Comparison of ENCODE assay signal across 9 mouse cellular contexts in the genomic region with DNA sequence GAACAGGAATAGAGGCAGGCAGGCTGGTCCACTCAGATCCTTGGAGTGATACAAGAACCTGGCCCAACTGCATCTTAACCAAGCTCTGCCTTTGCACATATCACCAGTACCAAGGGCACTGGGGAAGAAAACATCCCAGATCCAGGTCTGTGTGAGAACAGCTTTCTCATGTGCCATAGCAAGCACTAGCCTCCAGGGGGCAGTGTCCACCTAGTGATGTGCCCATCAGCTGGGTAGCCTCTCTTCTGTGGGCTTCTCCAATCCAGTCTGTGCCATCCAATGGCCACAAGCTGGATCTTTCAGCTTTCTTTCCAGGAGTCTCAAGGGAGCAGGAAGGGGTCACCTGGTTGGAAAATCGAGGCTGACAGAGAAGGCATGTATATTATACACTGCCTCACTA. TPM values are rescaled to one million over a fixed set of nuclear protein-coding genes. Genes with fewer than 3 reads are reported as not detected.
DNase-seq lines count a peak whose midpoint lies in the region; ATAC-seq and TF ChIP-seq lines count a peak whose summit lies in the region.
"Had no signal": no experiment of that assay in that cellular context is flagged by ENCODE, and none has a peak within 500 bp of the region (broad histone marks: within the 10 kb centered on the region; RNA-seq: fewer than 3 reads in every experiment).

No protein-coding gene starts in this region.

- intact Hi-C loops in heart, postnatal 25 days (cut with DNase I), result loop anchor here (2.0 to 5.0 kb wide), 2 partner anchors 52 to 92 kb away; no protein-coding TSS in a partner anchor
- intact Hi-C loops in left cerebral cortex, postnatal 14 days (cut with DNase I), result no loop called here

- H3K27me3 ChIP-seq in hindbrain, postnatal 0 days (ENCODE audit: insufficient read depth, low read length), result no peaks in the 10 kb centered on the region
- no peaks in the 10 kb centered on the region for H3K27me3 ChIP-seq in midbrain, embryonic 11.5 days (ENCODE audit: control insufficient read depth, insufficient read depth, low read length)
- H3K27me3 ChIP-seq: limb, embryonic 15.5 days had no signal

- no peak overlapping the region for H3K27ac ChIP-seq in bone marrow macrophage, adult 2 months (ENCODE audit: insufficient read depth, low read depth, low read length)
- no peak overlapping the region for H3K27ac ChIP-seq in hindbrain, postnatal 0 days
- no peak overlapping the region for H3K27ac ChIP-seq in midbrain, embryonic 11.5 days (ENCODE audit: low read depth, low read length)
- H3K27ac ChIP-seq: limb, embryonic 15.5 days had no signal

- H3K4me1 ChIP-seq in bone marrow macrophage, adult 2 months (ENCODE audit: control insufficient read depth, insufficient read depth, low read length), result no peaks in the 10 kb centered on the region
- no peaks in the 10 kb centered on the region for H3K4me1 ChIP-seq in hindbrain, postnatal 0 days (ENCODE audit: insufficient read depth, low read length)
- no peaks in the 10 kb centered on the region for H3K4me1 ChIP-seq in midbrain, embryonic 11.5 days (ENCODE audit: control insufficient read depth, insufficient read depth, low read length)

- peak; percentile 36 to 72 for DNase-seq in heart, adult 18-20 months
- DNase-seq in heart, postnatal 25 days (ENCODE audit: low spot score), result no peak
- peak; percentile 79 for DNase-seq in hindbrain, postnatal 0 days (ENCODE audit: low spot score)
- peak; percentile 54 to 66 for DNase-seq in left cerebral cortex, postnatal 14 days (ENCODE audit: low spot score in 2 of 2)
- peak; percentile 96 for DNase-seq in midbrain, embryonic 11.5 days (ENCODE audit: low spot score, missing footprints)
- DNase-seq in spleen, adult 12 weeks (ENCODE audit: low spot score), result peak; percentile 34

- no peak overlapping the region for H3K4me2 ChIP-seq in hindbrain, postnatal 0 days (ENCODE audit: low read depth, low read length)
- H3K4me2 ChIP-seq in midbrain, embryonic 11.5 days, result no peak overlapping the region
- H3K4me2 ChIP-seq: limb, embryonic 15.5 days had no signal

- peak; percentile 78 for TF ChIP-seq CTCF in bone marrow macrophage, adult 2 months (IDR thresholded peaks at IDR 0.05; ENCODE audit: low read depth, low read length)
- peak; percentile 92 for TF ChIP-seq CTCF in hindbrain, postnatal 0 days (IDR thresholded peaks at IDR 0.05; ENCODE audit: low read depth)

- TF ChIP-seq POLR2A in bone marrow macrophage, adult 2 months (IDR thresholded peaks at IDR 0.05; ENCODE audit: borderline replicate concordance, low read depth, low read length), result no peak

- no peak overlapping the region for H3K9ac ChIP-seq in hindbrain, postnatal 0 days (replicated peaks; ENCODE audit: low read length)
- no peak overlapping the region for H3K9ac ChIP-seq in midbrain, embryonic 11.5 days (ENCODE audit: low read length)
- H3K9ac ChIP-seq: limb, embryonic 15.5 days had no signal

- WGBS in hindbrain, postnatal 0 days, result 0% methylated on average over 1 of the region's 1 CpGs
- WGBS in midbrain, embryonic 11.5 days, result 3% methylated on average over 1 of the region's 1 CpGs

- H3K9me3 ChIP-seq in hindbrain, postnatal 0 days (ENCODE audit: low read length), result no peaks in the 10 kb centered on the region
- no peaks in the 10 kb centered on the region for H3K9me3 ChIP-seq in midbrain, embryonic 11.5 days (ENCODE audit: control insufficient read depth, low read length)
- H3K9me3 ChIP-seq: limb, embryonic 15.5 days had no signal

- ATAC-seq in erythroid progenitor cell, adult 5-6 weeks (replicated peaks; ENCODE audit: low FRiP score, poor library complexity, severe bottlenecking), result peak; percentile 81
- ATAC-seq in hindbrain, postnatal 0 days, result peak; percentile 79
- ATAC-seq in midbrain, embryonic 11.5 days (ENCODE audit: low FRiP score), result peak; percentile 62; the same call in 1 of the 2 replicates

- H3K4me3 ChIP-seq in bone marrow macrophage, adult 2 months (ENCODE audit: insufficient read depth, low read length), result no peak overlapping the region
- no peak overlapping the region for H3K4me3 ChIP-seq in hindbrain, postnatal 0 days (ENCODE audit: low read length)
- H3K4me3 ChIP-seq in midbrain, embryonic 11.5 days (ENCODE audit: low read depth, low read length), result no peak overlapping the region
- H3K4me3 ChIP-seq: limb, embryonic 15.5 days had no signal

- H3K36me3 ChIP-seq in hindbrain, postnatal 0 days (ENCODE audit: insufficient read depth, low read length), result no peaks in the 10 kb centered on the region
- no peaks in the 10 kb centered on the region for H3K36me3 ChIP-seq in midbrain, embryonic 11.5 days (ENCODE audit: control insufficient read depth, insufficient read depth, low read length)
- H3K36me3 ChIP-seq: limb, embryonic 15.5 days had no signal

RNA-seq across cellular contexts. Expression of gene Gm13547, which starts 5.7 kb away (rescaled TPM):
- not detected for total RNA-seq in heart, adult 18-20 months (2021)
- total RNA-seq in heart, postnatal 25 days (2021), result not detected
- 1.1 TPM in 1 of 2 replicates, not detected in the other for polyA plus RNA-seq in bone marrow macrophage, adult 2 months (2012; ENCODE audit: insufficient read depth, insufficient read length, missing spikeins)
- not detected in 2 replicates for total RNA-seq in erythroid progenitor cell, adult 5-6 weeks (2015; ENCODE audit: low replicate concordance)
- total RNA-seq in erythroid progenitor cell, adult 5-6 weeks (2017; ENCODE audit: low replicate concordance), result not detected in 2 replicates
- total RNA-seq in hindbrain, postnatal 0 days (2014; rRNA removed), result not detected in 2 replicates
- 0.48 and 0.59 TPM in 2 replicates for polyA plus RNA-seq in hindbrain, postnatal 0 days (2015; fragmentation: Nextera tagmentation; extraction: Ambion mirVana)
- total RNA-seq in left cerebral cortex, postnatal 14 days (2021), result not detected
- polyA plus RNA-seq in midbrain, embryonic 11.5 days (2014; fragmentation: Nextera tagmentation; extraction: Ambion mirVana), result not detected in 2 replicates

RNA-seq across cellular contexts. Expression of gene Gm13420, which starts 13.3 kb away (rescaled TPM):
- total RNA-seq in heart, adult 18-20 months (2021), result not detected
- total RNA-seq in heart, postnatal 25 days (2021), result not detected
- polyA plus RNA-seq in bone marrow macrophage, adult 2 months (2012; ENCODE audit: insufficient read depth, insufficient read length, missing spikeins), result not detected in 2 replicates
- total RNA-seq in erythroid progenitor cell, adult 5-6 weeks (2015; ENCODE audit: low replicate concordance), result not detected in 2 replicates
- not detected in 2 replicates for total RNA-seq in erythroid progenitor cell, adult 5-6 weeks (2017; ENCODE audit: low replicate concordance)
- total RNA-seq in hindbrain, postnatal 0 days (2014; rRNA removed), result 2.6 TPM in 1 of 2 replicates, not detected in the other
- polyA plus RNA-seq in hindbrain, postnatal 0 days (2015; fragmentation: Nextera tagmentation; extraction: Ambion mirVana), result 0.33 and 0.56 TPM in 2 replicates
- 1 to 10 TPM; 2.3 TPM for total RNA-seq in left cerebral cortex, postnatal 14 days (2021)
- not detected in 2 replicates for polyA plus RNA-seq in midbrain, embryonic 11.5 days (2014; fragmentation: Nextera tagmentation; extraction: Ambion mirVana)
- polyA plus RNA-seq: limb, embryonic 15.5 days had no signal

RNA-seq across cellular contexts. Expression of gene Coq4, which starts 22.5 kb away (rescaled TPM):
- total RNA-seq in heart, adult 18-20 months (2021), result 10 to 100 TPM; 16.8 to 18.9 TPM
- total RNA-seq in heart, postnatal 25 days (2021), result 10 to 100 TPM; 17.2 to 18.3 TPM
- 7.2 and 7.7 TPM in 2 replicates for polyA plus RNA-seq in bone marrow macrophage, adult 2 months (2012; ENCODE audit: insufficient read depth, insufficient read length, missing spikeins)
- total RNA-seq in erythroid progenitor cell, adult 5-6 weeks (2015; ENCODE audit: low replicate concordance), result 2.2 TPM in 1 of 2 replicates, not detected in the other
- total RNA-seq in erythroid progenitor cell, adult 5-6 weeks (2017; ENCODE audit: low replicate concordance), result 2.6 and 6.1 TPM in 2 replicates
- total RNA-seq in hindbrain, postnatal 0 days (2014; rRNA removed), result 52.0 and 58.2 TPM in 2 replicates
- polyA plus RNA-seq in hindbrain, postnatal 0 days (2015; fragmentation: Nextera tagmentation; extraction: Ambion mirVana), result 32.5 and 35.8 TPM in 2 replicates
- total RNA-seq in left cerebral cortex, postnatal 14 days (2021), result 10 to 100 TPM; 35.6 to 37.5 TPM
- polyA plus RNA-seq in midbrain, embryonic 11.5 days (2014; fragmentation: Nextera tagmentation; extraction: Ambion mirVana), result 32.1 and 35.3 TPM in 2 replicates

RNA-seq across cellular contexts. Expression of gene Trub2, which starts 23.5 kb away (rescaled TPM):
- total RNA-seq in heart, adult 18-20 months (2021), result 10 to 100 TPM; 31.6 to 42.1 TPM
- 10 to 100 TPM; 30.3 to 34.1 TPM for total RNA-seq in heart, postnatal 25 days (2021)
- polyA plus RNA-seq in bone marrow macrophage, adult 2 months (2012; ENCODE audit: insufficient read depth, insufficient read length, missing spikeins), result 18.0 and 19.0 TPM in 2 replicates
- total RNA-seq in erythroid progenitor cell, adult 5-6 weeks (2015; ENCODE audit: low replicate concordance), result 10.8 and 14.7 TPM in 2 replicates
- total RNA-seq in erythroid progenitor cell, adult 5-6 weeks (2017; ENCODE audit: low replicate concordance), result 17.4 and 27.7 TPM in 2 replicates
- total RNA-seq in hindbrain, postnatal 0 days (2014; rRNA removed), result 47.4 and 49.9 TPM in 2 replicates
- polyA plus RNA-seq in hindbrain, postnatal 0 days (2015; fragmentation: Nextera tagmentation; extraction: Ambion mirVana), result 32.5 and 34.2 TPM in 2 replicates
- total RNA-seq in left cerebral cortex, postnatal 14 days (2021), result 10 to 100 TPM; 47.9 to 51.2 TPM
- 25.9 and 29.1 TPM in 2 replicates for polyA plus RNA-seq in midbrain, embryonic 11.5 days (2014; fragmentation: Nextera tagmentation; extraction: Ambion mirVana)

RNA-seq across cellular contexts. Expression of gene Slc27a4, which starts 37.6 kb away (rescaled TPM):
- 10 to 100 TPM; 16.2 to 17.6 TPM for total RNA-seq in heart, adult 18-20 months (2021)
- 10 to 100 TPM; 17.9 to 18.7 TPM for total RNA-seq in heart, postnatal 25 days (2021)
- polyA plus RNA-seq in bone marrow macrophage, adult 2 months (2012; ENCODE audit: insufficient read depth, insufficient read length, missing spikeins), result 14.0 and 15.3 TPM in 2 replicates
- 2.5 and 4.6 TPM in 2 replicates for total RNA-seq in erythroid progenitor cell, adult 5-6 weeks (2015; ENCODE audit: low replicate concordance)
- 1.4 and 2.0 TPM in 2 replicates for total RNA-seq in erythroid progenitor cell, adult 5-6 weeks (2017; ENCODE audit: low replicate concordance)
- total RNA-seq in hindbrain, postnatal 0 days (2014; rRNA removed), result 139 TPM in 2 replicates
- polyA plus RNA-seq in hindbrain, postnatal 0 days (2015; fragmentation: Nextera tagmentation; extraction: Ambion mirVana), result 43.4 and 46.4 TPM in 2 replicates
- 10 to 100 TPM; 93.4 to 96.7 TPM for total RNA-seq in left cerebral cortex, postnatal 14 days (2021)
- 15.2 and 15.9 TPM in 2 replicates for polyA plus RNA-seq in midbrain, embryonic 11.5 days (2014; fragmentation: Nextera tagmentation; extraction: Ambion mirVana)
